Mouse (Mus musculus) forebrain, embryonic 13.5 days (tissue): Measurements from ENCODE around the gene Ankrd1. TPM values are rescaled to one million over a fixed set of nuclear protein-coding genes. Genes with fewer than 3 reads are reported as not detected.

ENCODE experiments used
- ATAC-seq: fragments of 200-750 bp; cut with Nextera tagmentation; 2 replicates; pipeline ENCODE4 v1.8.0; 2017
- H3K27ac ChIP-seq: fragments of 300-500 bp; sonication (generic); 2 replicates; pipeline ENCODE4 v1.5.1; 2015; ENCODE audit warnings: inconsistent platforms, mild to moderate bottlenecking, moderate library complexity
- H3K27me3 ChIP-seq: fragments of 300-500 bp; sonication (generic); 2 replicates; pipeline ENCODE4 v1.6.1; 2015; ENCODE audit warnings: mild to moderate bottlenecking, inconsistent platforms
- H3K36me3 ChIP-seq: fragments of 300-500 bp; sonication (generic); 2 replicates; pipeline ENCODE4 v1.6.1; 2015; ENCODE audit warnings: mild to moderate bottlenecking, inconsistent platforms; ENCODE audit not compliant: poor library complexity, severe bottlenecking
- H3K4me1 ChIP-seq: fragments of 300-500 bp; sonication (generic); 2 replicates; pipeline ENCODE4 v1.6.1; 2015; ENCODE audit warnings: inconsistent platforms
- H3K4me2 ChIP-seq: fragments of 300-500 bp; sonication (generic); 2 replicates; pipeline ENCODE4 v1.6.1; 2015; ENCODE audit warnings: inconsistent platforms, mild to moderate bottlenecking, moderate library complexity
- H3K4me3 ChIP-seq: fragments of 300-500 bp; sonication (generic); 2 replicates; pipeline ENCODE4 v1.5.1; 2015; ENCODE audit warnings: mild to moderate bottlenecking, inconsistent platforms
- H3K9ac ChIP-seq: fragments of 300-500 bp; sonication (generic); 2 replicates; pipeline ENCODE4 v1.6.1; 2015; ENCODE audit warnings: mild to moderate bottlenecking, inconsistent platforms
- H3K9me3 ChIP-seq: fragments of 300-500 bp; sonication (generic); replicated peaks from 2 replicates; pipeline ENCODE4 v1.6.1; 2016; ENCODE audit warnings: inconsistent platforms
- WGBS: fragments of 180-500 bp; shearing (Covaris S2); methylation state at CpG from one replicate; pipeline ENCODE4 v1.1.7; 2015; 5-methylcytosine and 5-hydroxymethylcytosine counted together
- polyA plus RNA-seq: library from polyadenylated mRNA; unstranded; fragments of >200 nt; fragmentation: Nextera tagmentation; extraction: Ambion mirVana; gene quantifications from 2 replicates; pipeline ENCODE4 v1.2.1, GENCODE M21; 2015

Gene Ankrd1
- polyA plus RNA-seq, 1 experiment from 2014 or later: not detected

- H3K4me3 ChIP-seq: no peak overlapping the region
- H3K36me3 ChIP-seq: no peaks in the 10 kb centered on the region
- ATAC-seq: no peak
- no peaks in the 10 kb centered on the region for H3K27me3 ChIP-seq
- H3K4me1 ChIP-seq: no peaks in the 10 kb centered on the region
- H3K9me3 ChIP-seq: no peaks in the 10 kb centered on the region
- 38% methylated on average over 2 of the region's 2 CpGs for WGBS
- H3K4me2 ChIP-seq: no peak overlapping the region
- H3K9ac ChIP-seq: no peak overlapping the region
- no peak overlapping the region for H3K27ac ChIP-seq
Observed at GRCm38 (mm10) chr19:36130181-36130580, 10.3 kb upstream of the Ankrd1 start.

GRCm38 (mm10) chr19:36129643-36130042 lies 9.7 kb upstream of the Ankrd1 start:
- Histone ChIP-seq H3K9ac (no peak overlapping the region), H3K4me1 (no peaks in the 10 kb centered on the region), H3K4me2 (no peak overlapping the region), H3K9me3 (no peaks in the 10 kb centered on the region), H3K27ac (no peak overlapping the region), H3K4me3 (no peak overlapping the region), H3K27me3 (no peaks in the 10 kb centered on the region), H3K36me3 (no peaks in the 10 kb centered on the region)
- 60% methylated on average over 12 of the region's 12 CpGs for WGBS
- ATAC-seq: no peak

GRCm38 (mm10) chr19:36129213-36129612 lies 9.3 kb upstream of the Ankrd1 start:
- Histone ChIP-seq H3K27ac (no peak overlapping the region), H3K36me3 (no peaks in the 10 kb centered on the region), H3K4me2 (no peak overlapping the region), H3K4me1 (no peaks in the 10 kb centered on the region), H3K9me3 (no peaks in the 10 kb centered on the region), H3K9ac (no peak overlapping the region), H3K4me3 (no peak overlapping the region), H3K27me3 (no peaks in the 10 kb centered on the region)
- no peak for ATAC-seq
- 73% methylated on average over 9 of the region's 9 CpGs for WGBS

- WGBS: 96% methylated on average over 3 of the region's 3 CpGs
- no peak overlapping the region for H3K4me3 ChIP-seq
- H3K27me3 ChIP-seq: no peaks in the 10 kb centered on the region
- H3K4me2 ChIP-seq: no peak overlapping the region
- H3K9me3 ChIP-seq: peaks cover 1% of the 10 kb centered on the region; the same call in 1 of the 2 replicates
- no peak for ATAC-seq
- H3K4me1 ChIP-seq: no peaks in the 10 kb centered on the region
- H3K27ac ChIP-seq: no peak overlapping the region
- H3K36me3 ChIP-seq: no peaks in the 10 kb centered on the region
- no peak overlapping the region for H3K9ac ChIP-seq
Observed at GRCm38 (mm10) chr19:36128440-36128839, 8.5 kb upstream of the Ankrd1 start.

DNA sequence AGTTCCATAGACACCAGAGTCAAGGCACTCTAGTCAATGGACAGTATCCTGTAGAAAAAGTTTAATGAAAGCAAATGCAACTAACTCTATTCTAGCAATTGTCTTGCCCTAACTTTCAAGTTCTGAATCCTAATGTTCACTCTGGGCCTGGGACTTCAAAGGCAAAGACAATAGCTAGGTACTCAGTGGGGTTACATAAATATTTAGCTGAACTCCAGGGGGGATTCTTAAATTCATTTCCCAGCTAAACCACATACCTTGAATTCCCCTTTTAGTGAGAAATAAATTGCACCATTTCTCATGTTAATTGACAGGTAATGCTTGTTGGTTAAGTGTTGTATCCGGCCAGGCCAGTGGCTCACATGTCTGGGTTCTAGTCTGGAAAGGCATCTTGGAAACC lies 4.3 kb upstream of the Ankrd1 start:
- WGBS: 82% methylated on average over 1 of the region's 1 CpGs

GRCm38 (mm10) chr19:36119219-36119618 lies 680 bp downstream of the Ankrd1 start:
- no peak overlapping the region for H3K9ac ChIP-seq
- no peak overlapping the region for H3K27ac ChIP-seq
- H3K36me3 ChIP-seq: no peaks in the 10 kb centered on the region
- H3K4me1 ChIP-seq: no peaks in the 10 kb centered on the region
- 90% methylated on average over 8 of the region's 8 CpGs for WGBS
- H3K9me3 ChIP-seq: peaks cover 5% of the 10 kb centered on the region; the same call in 1 of the 2 replicates
- ATAC-seq: no peak
- no peak overlapping the region for H3K4me2 ChIP-seq
- no peaks in the 10 kb centered on the region for H3K27me3 ChIP-seq
- no peak overlapping the region for H3K4me3 ChIP-seq

More for the DNA sequence above, 4.3 kb upstream of the Ankrd1 start:
- no peak overlapping the region for H3K4me2 ChIP-seq
- no peaks in the 10 kb centered on the region for H3K4me1 ChIP-seq
- no peak for ATAC-seq
- H3K9me3 ChIP-seq: peaks cover 5% of the 10 kb centered on the region; the same call in 1 of the 2 replicates
- H3K9ac ChIP-seq: no peak overlapping the region
- no peaks in the 10 kb centered on the region for H3K27me3 ChIP-seq
- no peaks in the 10 kb centered on the region for H3K36me3 ChIP-seq
- H3K27ac ChIP-seq: no peak overlapping the region
- no peak overlapping the region for H3K4me3 ChIP-seq

- no peaks in the 10 kb centered on the region for H3K9me3 ChIP-seq
- H3K4me1 ChIP-seq: peaks cover 9% of the 10 kb centered on the region
- no peak overlapping the region for H3K27ac ChIP-seq
- H3K9ac ChIP-seq: no peak overlapping the region
- WGBS: 97% methylated on average over 4 of the region's 4 CpGs
- ATAC-seq: no peak
- no peak overlapping the region for H3K4me2 ChIP-seq
- no peaks in the 10 kb centered on the region for H3K36me3 ChIP-seq
- no peaks in the 10 kb centered on the region for H3K27me3 ChIP-seq
- no peak overlapping the region for H3K4me3 ChIP-seq
Observed at GRCm38 (mm10) chr19:36116185-36116584, 3.7 kb downstream of the Ankrd1 start.

DNA sequence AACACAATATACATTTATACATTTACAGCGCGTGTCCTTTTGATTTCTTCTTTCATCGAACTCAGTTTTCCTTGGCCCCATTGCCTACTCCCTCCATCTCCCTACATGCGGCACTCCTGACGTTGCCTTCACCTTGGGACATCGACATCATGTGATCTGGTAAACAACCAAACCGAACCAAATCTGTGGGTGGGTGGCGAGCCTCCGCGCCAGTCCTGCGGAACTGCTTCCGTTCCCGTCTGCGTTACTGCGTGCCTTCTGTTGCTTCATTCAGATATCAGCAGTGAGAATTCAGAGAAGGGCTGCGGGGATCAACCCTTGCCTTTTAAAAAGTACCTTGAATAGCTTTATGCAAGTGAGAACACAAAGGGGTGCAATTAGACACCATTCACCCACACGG lies 7.9 kb downstream of the Ankrd1 start:
- Histone ChIP-seq H3K36me3 (no peaks in the 10 kb centered on the region), H3K4me3 (peak overlapping the region; percentile 20), H3K9me3 (no peaks in the 10 kb centered on the region), H3K27ac (no peak overlapping the region), H3K4me2 (peak overlapping the region; percentile 54), H3K4me1 (peaks cover 14% of the 10 kb centered on the region), H3K27me3 (no peaks in the 10 kb centered on the region), H3K9ac (peak overlapping the region; percentile 26; the same call in 1 of the 2 replicates)
- 31% methylated on average over 17 of the region's 17 CpGs for WGBS
- ATAC-seq: peak; percentile 52

- Histone ChIP-seq H3K9me3 (no peaks in the 10 kb centered on the region), H3K4me1 (peaks cover 14% of the 10 kb centered on the region), H3K27me3 (no peaks in the 10 kb centered on the region), H3K4me3 (no peak overlapping the region), H3K27ac (no peak overlapping the region), H3K9ac (no peak overlapping the region), H3K36me3 (no peaks in the 10 kb centered on the region), H3K4me2 (peak overlapping the region; percentile 54)
- ATAC-seq: peak; percentile 59; the same call in 1 of the 2 replicates
- 29% methylated on average over 7 of the region's 7 CpGs for WGBS
Observed at GRCm38 (mm10) chr19:36111054-36111895, 8.6 kb downstream of the Ankrd1 start.

- no peak overlapping the region for H3K27ac ChIP-seq
- H3K4me2 ChIP-seq: no peak overlapping the region
- 59% methylated on average over 7 of the region's 7 CpGs for WGBS
- no peak overlapping the region for H3K9ac ChIP-seq
- no peak overlapping the region for H3K4me3 ChIP-seq
- H3K9me3 ChIP-seq: no peaks in the 10 kb centered on the region
- peak; percentile 39; the same call in 1 of the 2 replicates for ATAC-seq
- no peaks in the 10 kb centered on the region for H3K27me3 ChIP-seq
- H3K36me3 ChIP-seq: peaks cover 5% of the 10 kb centered on the region
- H3K4me1 ChIP-seq: peaks cover 14% of the 10 kb centered on the region
Observed at GRCm38 (mm10) chr19:36110465-36110864, 9.4 kb downstream of the Ankrd1 start.

DNA sequence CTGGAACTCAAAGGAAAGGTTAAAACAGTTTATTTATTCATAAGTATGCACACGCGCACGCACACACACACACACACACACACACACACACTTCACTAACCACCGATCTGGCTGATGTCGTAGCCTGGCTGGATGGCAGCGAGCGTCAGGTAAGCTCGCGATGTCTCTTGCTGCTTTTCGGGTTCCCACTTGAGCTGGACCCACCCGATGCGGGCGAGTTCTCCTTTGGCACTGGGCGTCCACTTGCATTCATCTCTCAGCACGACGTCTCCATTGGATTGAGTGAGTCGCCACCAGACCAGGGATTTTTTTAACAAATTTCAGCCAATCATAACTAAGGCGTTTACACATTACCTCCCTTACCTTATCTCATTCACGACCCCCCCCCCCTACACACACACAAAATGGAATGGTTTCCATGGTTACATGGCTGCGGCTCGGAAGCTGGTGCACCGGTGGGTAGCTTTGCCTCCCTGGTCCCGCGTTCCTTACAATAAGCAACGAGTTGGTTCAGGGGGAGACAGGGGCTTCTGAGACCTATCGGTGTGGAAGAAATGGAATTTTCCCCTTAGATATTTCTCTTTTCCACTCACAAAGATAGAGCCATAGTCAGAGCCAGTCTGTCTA lies 10.5 kb downstream of the Ankrd1 start:
- H3K36me3 ChIP-seq: peaks cover 8% of the 10 kb centered on the region
- no peaks in the 10 kb centered on the region for H3K9me3 ChIP-seq
- no peaks in the 10 kb centered on the region for H3K27me3 ChIP-seq
- no peak overlapping the region for H3K4me3 ChIP-seq
- H3K9ac ChIP-seq: no peak overlapping the region
- no peak for ATAC-seq
- H3K4me2 ChIP-seq: no peak overlapping the region
- H3K27ac ChIP-seq: no peak overlapping the region
- WGBS: 77% methylated on average over 26 of the region's 26 CpGs
- peaks cover 14% of the 10 kb centered on the region for H3K4me1 ChIP-seq

DNA sequence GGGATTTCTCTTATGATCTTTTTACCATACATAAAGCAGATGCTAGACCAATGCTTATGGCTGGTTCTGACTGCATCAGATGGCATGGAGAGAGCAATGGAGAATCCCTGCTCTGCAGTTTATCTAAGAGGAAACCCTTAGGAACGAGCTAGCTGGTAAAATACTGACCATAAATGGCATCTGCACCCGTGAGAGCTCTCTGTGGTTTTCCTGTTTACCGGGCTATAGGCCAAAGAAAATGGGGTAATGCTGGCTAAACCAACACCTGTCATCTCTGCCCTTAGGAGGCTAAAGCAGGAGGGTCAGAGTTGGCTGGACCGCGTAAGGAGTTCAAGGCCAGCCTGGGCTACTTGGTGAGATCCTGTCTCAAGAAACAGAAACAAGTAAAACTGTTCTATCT lies 16.0 kb downstream of the Ankrd1 start:
- H3K27me3 ChIP-seq: no peaks in the 10 kb centered on the region

More for the DNA sequence above, 16.0 kb downstream of the Ankrd1 start:
- H3K27ac ChIP-seq: no peak overlapping the region
- WGBS: 90% methylated on average over 5 of the region's 5 CpGs
- peaks cover 58% of the 10 kb centered on the region for H3K36me3 ChIP-seq
- no peak overlapping the region for H3K9ac ChIP-seq
- no peak for ATAC-seq
- no peak overlapping the region for H3K4me3 ChIP-seq
- H3K4me2 ChIP-seq: no peak overlapping the region
- H3K4me1 ChIP-seq: no peaks in the 10 kb centered on the region
- no peaks in the 10 kb centered on the region for H3K9me3 ChIP-seq
